Mouse (Mus musculus) olfactory bulb, adult 2 months (tissue): Measurements from ENCODE around the gene Foxp1.

Experiments used
- CTCF ChIP-seq: fragments of 200-500 bp; IDR thresholded peaks from 2 replicates; pipeline ENCODE4 v1.5.1; 2012; ENCODE audit warnings: low read depth, mild to moderate bottlenecking, low read length, moderate library complexity; ENCODE audit not compliant: insufficient read depth
- POLR2A ChIP-seq: fragments of 200-500 bp; IDR thresholded peaks from 2 replicates; pipeline ENCODE4 v1.6.1; 2012; ENCODE audit warnings: mild to moderate bottlenecking, low read depth, low read length, moderate library complexity; ENCODE audit not compliant: insufficient read depth

DNA sequence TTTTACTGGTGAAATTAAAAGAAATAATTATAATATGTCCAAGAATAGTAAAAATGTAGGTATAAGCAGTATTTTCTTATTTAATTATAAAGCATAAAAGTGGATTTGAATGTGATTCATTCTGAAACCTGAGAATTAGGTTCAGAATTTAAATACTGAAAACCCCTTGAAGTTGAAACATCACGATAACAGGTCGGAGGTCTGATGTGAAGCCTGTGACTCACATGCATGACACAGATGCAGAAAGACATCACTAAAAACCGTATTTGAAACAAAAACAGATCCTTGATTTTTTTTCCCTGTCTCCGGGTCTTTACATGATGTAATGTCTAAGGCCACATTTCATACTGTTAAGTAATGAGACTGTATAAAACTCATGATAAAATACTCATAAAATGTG lies 181.6 kb downstream of the Foxp1 start:
- TF ChIP-seq CTCF = no peak
- no peak for TF ChIP-seq POLR2A
